Mouse (Mus musculus): Measurements from ENCODE around the gene Mymx.

Mymx gene

GRCm38 (mm10) chr17:45601877-45602304, at the start of gene Mymx:
Mymx (minus strand) TSS chr17:45602102.
- 84% methylated on average over 6 of the region's 6 CpGs for WGBS

DNA sequence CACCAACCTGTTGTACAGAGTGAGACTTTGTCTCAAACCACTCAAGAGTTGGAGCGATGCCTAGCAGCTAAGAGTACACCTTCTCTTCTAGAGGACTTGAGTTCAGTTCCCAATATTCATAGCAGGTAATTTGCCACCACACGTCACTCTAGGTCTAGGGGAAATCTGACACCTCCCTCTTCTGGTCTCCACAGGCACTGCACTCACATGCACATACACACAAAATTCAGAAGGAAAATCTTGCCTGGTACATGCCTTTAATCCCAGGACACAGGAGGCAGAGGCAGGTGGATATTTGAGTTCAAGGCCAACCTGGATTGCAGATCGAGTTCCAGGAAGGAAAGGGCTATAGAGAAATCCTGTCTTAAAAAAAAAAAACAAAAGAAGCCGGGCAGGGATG, 42.3 kb upstream of the Mymx start:
- WGBS = 93% methylated on average over 4 of the region's 4 CpGs

GRCm38 (mm10) chr17:45642701-45643100, 40.8 kb upstream of the Mymx start:
- WGBS = 18% methylated on average over 12 of the region's 12 CpGs

DNA sequence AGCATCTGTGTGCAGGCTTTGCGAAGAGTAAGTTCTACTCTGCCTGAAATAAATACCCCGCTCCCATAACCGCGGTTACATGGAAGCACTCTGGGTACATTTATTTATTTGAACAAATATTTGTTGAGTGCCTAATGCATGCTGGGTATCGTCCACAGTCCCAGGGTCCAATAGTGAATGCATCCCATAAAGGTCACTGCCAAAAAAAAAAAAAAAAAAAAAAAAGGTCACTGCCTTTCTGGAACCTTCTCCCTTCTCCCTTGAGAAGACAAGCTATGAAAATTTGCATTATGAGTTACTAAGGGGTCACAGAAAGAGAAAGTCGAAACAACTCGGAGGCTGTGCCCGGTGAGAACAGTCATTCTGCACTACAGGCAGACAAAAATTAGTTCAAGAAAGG, 40.1 kb upstream of the Mymx start:
- 84% methylated on average over 8 of the region's 8 CpGs for WGBS

- 88% methylated on average over 16 of the region's 16 CpGs for WGBS
These were observed 36.8 kb upstream of the Mymx start for GRCm38 (mm10) chr17:45638596-45639295.

DNA sequence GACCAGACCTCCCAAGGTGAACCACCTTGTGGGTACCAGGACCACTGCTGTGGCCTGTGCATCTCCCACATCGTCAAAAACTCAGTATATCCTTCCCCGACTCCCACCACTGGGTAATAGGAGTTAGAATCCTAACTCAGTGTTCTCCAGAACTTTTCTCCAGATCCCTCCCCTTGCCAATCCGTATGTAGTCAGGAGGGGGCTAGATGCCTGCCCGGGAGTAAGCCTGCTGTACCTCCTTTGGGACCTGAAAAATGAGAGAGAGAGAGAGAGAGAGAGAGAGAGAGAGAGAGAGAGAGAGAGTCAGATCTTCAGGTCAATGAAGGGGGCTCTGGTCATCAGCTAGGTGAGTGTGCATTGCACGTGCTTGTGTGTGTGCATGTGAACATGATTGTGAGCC, 32.1 kb upstream of the Mymx start:
- WGBS = 85% methylated on average over 5 of the region's 5 CpGs

DNA sequence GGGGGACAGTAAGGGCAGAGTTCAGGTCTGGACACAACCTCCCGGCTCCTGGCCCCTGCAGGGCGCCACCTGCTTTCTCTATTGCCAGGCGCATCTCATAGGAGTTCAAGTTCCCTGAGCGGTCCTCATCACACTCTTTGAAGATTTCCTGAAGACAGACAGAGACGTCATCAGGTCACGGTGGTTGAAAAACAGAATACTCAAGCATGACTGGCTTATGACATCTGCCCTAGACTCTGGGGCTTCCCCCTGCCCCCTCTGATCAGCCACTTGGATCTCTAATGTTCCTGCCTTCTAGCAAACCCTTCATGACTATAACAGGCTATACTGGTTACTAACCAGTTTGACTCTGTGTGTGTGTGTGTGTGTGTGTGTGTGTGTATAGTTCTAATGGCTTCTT, 30.0 kb upstream of the Mymx start:
- WGBS = 91% methylated on average over 6 of the region's 6 CpGs

DNA sequence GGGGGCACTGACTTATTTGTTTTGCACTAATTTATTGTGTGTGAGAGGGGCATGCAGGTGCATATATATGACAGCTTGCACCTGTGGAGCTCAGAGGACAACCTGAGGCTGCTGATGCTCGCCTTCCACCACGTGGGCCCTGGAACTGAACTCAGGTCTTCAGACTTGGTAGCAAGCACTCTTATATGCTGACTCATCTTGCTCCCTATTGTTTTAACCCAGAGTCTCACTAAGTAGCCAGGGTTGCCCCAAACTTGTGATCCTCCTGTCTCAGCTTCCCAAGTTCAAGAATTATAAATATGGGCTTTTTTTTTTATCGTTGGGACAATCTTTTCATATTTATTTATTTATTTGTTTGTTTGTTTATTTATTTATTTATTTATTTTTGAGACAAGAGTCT, 29.1 kb upstream of the Mymx start:
- WGBS = 75% methylated on average over 3 of the region's 3 CpGs

DNA sequence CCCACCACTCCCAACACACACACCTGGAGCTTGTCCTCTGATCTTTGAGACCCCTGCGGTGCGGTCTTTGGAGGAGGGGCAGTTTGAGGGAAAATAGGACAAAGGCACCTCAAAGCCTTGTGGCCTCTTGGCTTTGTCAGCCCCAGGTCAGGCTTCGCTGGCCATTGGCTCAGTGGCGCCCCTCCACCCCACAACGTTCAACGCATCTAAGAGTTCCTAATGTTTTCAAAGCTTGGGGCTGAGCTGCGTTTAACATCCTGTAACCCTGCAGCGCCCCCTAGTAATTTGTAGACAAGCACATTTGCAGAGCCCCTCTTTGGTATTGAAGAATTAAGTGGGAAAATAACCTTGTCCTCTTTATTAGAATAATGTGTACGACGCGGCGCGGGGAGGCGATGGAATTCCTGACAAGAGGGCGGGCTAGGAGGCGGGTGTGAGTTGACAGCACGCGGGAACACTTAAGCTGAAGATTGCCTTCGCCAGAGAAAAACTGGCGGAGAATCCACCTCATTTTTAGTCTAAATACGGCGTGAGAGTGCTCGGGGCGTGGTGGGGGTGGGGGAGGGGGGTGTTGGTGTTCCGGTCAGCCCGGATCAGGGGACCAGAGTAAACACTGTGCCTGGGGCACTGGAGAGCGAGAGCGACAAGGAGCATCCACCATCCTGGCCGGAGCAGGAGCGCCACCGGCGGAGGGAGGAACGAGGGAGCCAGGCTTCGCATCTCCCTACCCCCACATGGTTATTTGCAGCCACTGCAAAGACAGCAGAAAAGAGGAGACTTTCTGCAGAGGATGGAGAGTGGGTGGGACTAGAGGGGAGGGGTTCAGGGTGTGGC, 28.2 kb upstream of the Mymx start:
- WGBS = 3% methylated on average over 34 of the region's 34 CpGs

- 61% methylated on average over 13 of the region's 13 CpGs for WGBS
These were observed 27.3 kb upstream of the Mymx start for GRCm38 (mm10) chr17:45628885-45629855.

GRCm38 (mm10) chr17:45628160-45628559, 26.3 kb upstream of the Mymx start:
- WGBS = 65% methylated on average over 3 of the region's 3 CpGs

DNA sequence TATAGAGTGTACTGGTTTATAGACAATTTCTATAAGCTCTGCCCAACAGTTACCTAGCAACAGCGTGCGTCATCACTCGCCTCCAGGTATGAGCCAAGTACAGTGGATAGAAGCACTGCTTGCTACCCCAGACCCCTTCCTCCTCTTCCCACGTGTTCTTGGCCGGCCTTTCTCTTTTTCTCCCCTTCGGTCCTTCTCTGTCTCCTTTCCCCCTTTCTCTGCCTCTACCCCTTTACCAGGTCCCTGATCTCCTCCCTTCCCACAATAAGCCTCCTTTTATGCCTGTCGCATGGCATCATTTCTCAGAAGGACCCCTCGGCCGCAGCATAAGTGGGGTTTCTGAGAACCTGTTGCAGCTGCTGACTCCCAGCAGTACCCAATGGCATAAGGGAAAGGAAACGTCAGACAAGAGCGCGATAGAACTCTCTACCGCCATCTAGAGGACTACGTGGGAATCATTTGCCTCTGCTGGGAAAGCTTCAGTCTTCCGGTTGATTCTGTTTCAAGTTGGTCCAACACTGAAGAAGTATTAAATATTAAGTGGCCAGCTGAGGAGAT, 24.8 kb upstream of the Mymx start:
- 17% methylated on average over 15 of the region's 15 CpGs for WGBS

GRCm38 (mm10) chr17:45623425-45623824, 21.5 kb upstream of the Mymx start:
- WGBS = 92% methylated on average over 8 of the region's 8 CpGs

DNA sequence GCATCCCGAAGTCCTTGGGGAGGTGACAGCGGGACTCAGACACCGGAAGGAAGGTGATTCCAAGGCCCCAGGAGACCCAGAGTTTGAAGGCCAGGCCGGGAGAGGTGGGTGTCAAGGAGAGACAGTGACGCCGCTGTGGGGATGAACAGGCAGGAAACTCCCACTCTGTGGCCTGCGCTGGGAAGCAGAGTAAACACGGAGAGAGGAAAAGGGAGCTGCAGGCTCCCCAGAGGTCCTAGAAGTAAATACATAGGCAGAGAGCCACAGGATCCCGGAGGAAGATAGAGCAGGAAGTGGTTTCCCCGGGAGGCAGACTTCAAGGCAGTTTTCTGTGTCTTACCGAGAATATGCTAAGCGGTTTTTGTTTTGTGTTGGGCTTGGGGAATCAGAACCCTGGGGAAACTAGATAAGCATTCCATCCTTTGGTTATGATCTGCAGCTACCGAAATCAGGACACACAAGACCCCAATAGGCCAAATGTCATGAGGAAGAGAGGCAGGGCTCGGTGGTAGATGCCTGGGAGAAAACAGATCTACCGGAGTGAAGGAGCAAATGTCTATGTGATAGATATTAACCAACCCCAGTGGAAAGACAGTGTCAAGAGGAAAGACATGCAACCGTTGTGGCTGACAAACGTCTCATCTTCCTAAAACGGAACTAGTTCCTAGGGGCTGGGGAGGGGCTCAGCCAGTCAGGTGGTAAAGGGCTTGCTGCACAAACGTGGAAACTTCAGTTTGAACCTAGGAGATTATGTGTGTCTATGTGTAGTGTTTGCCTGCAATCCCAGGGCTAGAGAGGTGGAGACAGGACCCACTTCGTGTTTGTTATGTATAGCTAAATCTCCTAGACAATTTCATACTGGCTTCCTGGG, 17.7 kb upstream of the Mymx start:
- 54% methylated on average over 20 of the region's 20 CpGs for WGBS

DNA sequence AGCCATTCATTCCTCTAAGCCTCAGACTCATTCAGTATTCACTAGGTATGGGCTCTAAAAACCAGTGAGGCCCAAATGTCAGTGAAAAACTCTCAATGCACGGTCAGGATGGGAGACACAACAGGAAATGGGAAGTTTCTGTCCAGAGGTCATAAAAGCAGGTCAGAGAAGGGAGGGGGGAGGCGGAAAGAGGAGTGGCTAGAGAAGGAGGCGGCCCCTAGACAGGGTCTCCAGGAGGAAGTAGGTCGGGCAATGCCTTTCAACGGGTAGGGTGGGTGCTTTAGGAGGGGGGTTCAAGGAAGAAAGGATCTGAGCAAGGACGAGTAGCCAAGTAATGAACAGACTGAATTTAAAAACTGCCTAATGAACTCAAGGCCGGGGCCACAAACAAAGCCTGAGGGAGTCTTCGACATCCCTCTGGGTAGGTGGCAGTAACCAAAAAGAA, 17.1 kb upstream of the Mymx start:
- 45% methylated on average over 8 of the region's 8 CpGs for WGBS

GRCm38 (mm10) chr17:45617655-45618054, 15.8 kb upstream of the Mymx start:
- WGBS = 97% methylated on average over 6 of the region's 6 CpGs

- 72% methylated on average over 3 of the region's 3 CpGs for WGBS
These were observed 14.8 kb upstream of the Mymx start for GRCm38 (mm10) chr17:45616679-45617078.

DNA sequence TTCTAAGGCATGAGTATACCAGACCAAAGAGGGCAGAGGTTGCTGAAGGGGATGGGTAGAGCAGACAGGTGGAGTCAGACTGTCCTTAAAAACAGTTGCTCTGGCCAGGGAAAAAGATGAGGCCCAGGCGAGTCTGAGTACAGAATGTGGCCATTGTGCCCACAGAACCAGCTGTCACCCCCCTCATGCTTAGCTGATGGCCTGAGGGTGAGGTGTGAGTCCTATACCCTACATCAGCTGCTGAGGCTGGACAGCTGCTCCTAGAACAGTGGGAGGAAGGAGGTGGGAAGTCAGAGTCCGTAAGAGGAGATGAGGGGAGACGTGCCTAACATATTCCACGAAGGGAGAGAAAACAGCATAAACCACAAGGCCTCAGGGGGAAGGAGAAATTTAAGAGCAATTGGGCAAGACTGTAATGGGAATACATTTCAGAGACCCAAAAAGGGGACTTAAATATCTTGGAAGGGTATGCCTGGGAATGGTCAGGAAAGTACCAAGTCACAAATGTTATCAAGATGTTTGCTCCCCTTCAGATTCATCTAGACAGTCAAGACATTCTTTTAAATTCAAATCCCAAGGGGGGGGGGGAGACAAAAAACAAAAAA, 14.2 kb upstream of the Mymx start:
- WGBS = 62% methylated on average over 4 of the region's 4 CpGs

- WGBS = 92% methylated on average over 7 of the region's 7 CpGs
These were observed 11.0 kb upstream of the Mymx start for GRCm38 (mm10) chr17:45612921-45613320.

DNA sequence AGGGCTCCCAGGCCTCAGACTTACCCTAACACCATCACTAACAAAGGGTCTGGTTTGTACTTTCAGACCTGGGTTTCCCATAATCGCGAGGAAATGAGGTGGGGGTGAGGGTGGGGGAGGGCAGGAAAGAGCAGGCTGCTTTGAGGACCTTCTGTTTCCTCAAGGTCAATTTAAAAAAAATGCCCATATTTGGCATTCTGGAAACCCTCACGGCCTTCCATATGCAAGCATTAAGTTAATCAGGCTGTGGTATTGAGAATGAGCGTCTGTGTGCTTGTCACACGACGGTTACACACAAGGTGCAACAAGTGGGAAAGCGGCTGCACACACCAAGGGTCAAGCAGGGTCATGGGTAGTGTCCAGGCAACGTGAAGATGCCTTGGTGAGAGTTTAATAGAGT, 10.1 kb upstream of the Mymx start:
- 86% methylated on average over 8 of the region's 8 CpGs for WGBS

Data from cerebral cortex, adult 2 months (tissue).